Mouse (Mus musculus): ENCODE results near the gene Ang2. TPM values are rescaled to one million over a fixed set of nuclear protein-coding genes. Genes with fewer than 3 reads are reported as not detected.
A peak's percentile ranks its signal among the peaks of the same experiment; 100 is the strongest.
"Not testable (repeated sequence)": the region's sequence is repeated elsewhere in the genome, so short reads cannot be mapped to it uniquely, and the experiment has no call there.

Gene Ang2
- polyA plus RNA-seq, 1 experiment, result not detected

GRCm38 (mm10) chr14:51173843-51174242 is 25.1 kb downstream of the Ang2 start:
- TF ChIP-seq POLR2A (IDR thresholded peaks at IDR 0.05; ENCODE audit: low read depth, low read length) (no peak), CTCF (IDR thresholded peaks at IDR 0.05; ENCODE audit: borderline replicate concordance, insufficient read depth, low read length) (no peak)
- Histone ChIP-seq H3K27ac (ENCODE audit: insufficient read depth, low read length) (no peak overlapping the region), H3K4me1 (ENCODE audit: control insufficient read depth, insufficient read depth, low read length) (no peaks in the 10 kb centered on the region), H3K4me3 (ENCODE audit: insufficient read depth, low read length) (no peak overlapping the region)

- H3K4me3 ChIP-seq (ENCODE audit: insufficient read depth, low read length); H3K4me1 ChIP-seq (ENCODE audit: control insufficient read depth, insufficient read depth, low read length); H3K27ac ChIP-seq (ENCODE audit: insufficient read depth, low read length): not testable (repeated sequence)
Observed at GRCm38 (mm10) chr14:51172947-51173346, 26.0 kb downstream of the Ang2 start.

GRCm38 (mm10) chr14:51172095-51172865 is 26.7 kb downstream of the Ang2 start:
- TF ChIP-seq CTCF (IDR thresholded peaks at IDR 0.05; ENCODE audit: borderline replicate concordance, insufficient read depth, low read length), result peak; percentile 43; the same call in 1 of the 2 replicates
- not testable (repeated sequence) for H3K27ac ChIP-seq (ENCODE audit: insufficient read depth, low read length); H3K4me1 ChIP-seq (ENCODE audit: control insufficient read depth, insufficient read depth, low read length); H3K4me3 ChIP-seq (ENCODE audit: insufficient read depth, low read length)

- no peaks in the 10 kb centered on the region for H3K4me1 ChIP-seq (ENCODE audit: control insufficient read depth, insufficient read depth, low read length)
- H3K4me3 ChIP-seq (ENCODE audit: insufficient read depth, low read length), result no peak overlapping the region
- H3K27ac ChIP-seq (ENCODE audit: insufficient read depth, low read length), result no peak overlapping the region
- no peak for TF ChIP-seq POLR2A (IDR thresholded peaks at IDR 0.05; ENCODE audit: low read depth, low read length)
- TF ChIP-seq CTCF (IDR thresholded peaks at IDR 0.05; ENCODE audit: borderline replicate concordance, insufficient read depth, low read length), result no peak
Observed at GRCm38 (mm10) chr14:51166068-51166467, 32.9 kb downstream of the Ang2 start.

GRCm38 (mm10) chr14:51165435-51165834 is 33.5 kb downstream of the Ang2 start:
- Histone ChIP-seq H3K4me1 (ENCODE audit: control insufficient read depth, insufficient read depth, low read length) (no peaks in the 10 kb centered on the region), H3K4me3 (ENCODE audit: insufficient read depth, low read length) (no peak overlapping the region), H3K27ac (ENCODE audit: insufficient read depth, low read length) (no peak overlapping the region)
- TF ChIP-seq POLR2A (IDR thresholded peaks at IDR 0.05; ENCODE audit: low read depth, low read length) (no peak), CTCF (IDR thresholded peaks at IDR 0.05; ENCODE audit: borderline replicate concordance, insufficient read depth, low read length) (no peak)

- not testable (repeated sequence) for H3K27ac ChIP-seq (ENCODE audit: insufficient read depth, low read length); H3K4me1 ChIP-seq (ENCODE audit: control insufficient read depth, insufficient read depth, low read length)
Observed at GRCm38 (mm10) chr14:51163323-51163722, 35.6 kb downstream of the Ang2 start.

GRCm38 (mm10) chr14:51161976-51162375 is 37.0 kb downstream of the Ang2 start, which contains the start of gene Rnase2b:
Rnase2b (plus strand) TSS chr14:51162260.
- H3K4me3 ChIP-seq (ENCODE audit: insufficient read depth, low read length); H3K4me1 ChIP-seq (ENCODE audit: control insufficient read depth, insufficient read depth, low read length); H3K27ac ChIP-seq (ENCODE audit: insufficient read depth, low read length): not testable (repeated sequence)

More at GRCm38 (mm10) chr14:51163323-51163722, 35.6 kb downstream of the Ang2 start:
- not testable (repeated sequence) for H3K4me3 ChIP-seq (ENCODE audit: insufficient read depth, low read length)

GRCm38 (mm10) chr14:51157072-51157471 is 41.9 kb downstream of the Ang2 start:
- Histone ChIP-seq H3K4me1 (ENCODE audit: control insufficient read depth, insufficient read depth, low read length) (no peaks in the 10 kb centered on the region), H3K27ac (ENCODE audit: insufficient read depth, low read length) (no peak overlapping the region), H3K4me3 (ENCODE audit: insufficient read depth, low read length) (no peak overlapping the region)
- TF ChIP-seq POLR2A (IDR thresholded peaks at IDR 0.05; ENCODE audit: low read depth, low read length) (no peak), CTCF (IDR thresholded peaks at IDR 0.05; ENCODE audit: borderline replicate concordance, insufficient read depth, low read length) (no peak)

- H3K4me1 ChIP-seq (ENCODE audit: control insufficient read depth, insufficient read depth, low read length), result no peaks in the 10 kb centered on the region
- TF ChIP-seq CTCF (IDR thresholded peaks at IDR 0.05; ENCODE audit: borderline replicate concordance, insufficient read depth, low read length) (no peak), POLR2A (IDR thresholded peaks at IDR 0.05; ENCODE audit: low read depth, low read length) (no peak)
- H3K4me3 ChIP-seq (ENCODE audit: insufficient read depth, low read length), result no peak overlapping the region
- no peak overlapping the region for H3K27ac ChIP-seq (ENCODE audit: insufficient read depth, low read length)
Observed at GRCm38 (mm10) chr14:51156736-51157068, 42.2 kb downstream of the Ang2 start.

- H3K4me1 ChIP-seq (ENCODE audit: control insufficient read depth, insufficient read depth, low read length), result no peaks in the 10 kb centered on the region
Observed at GRCm38 (mm10) chr14:51156056-51156735, 42.8 kb downstream of the Ang2 start.

More at GRCm38 (mm10) chr14:51156056-51156735, 42.8 kb downstream of the Ang2 start:
- no peak for TF ChIP-seq CTCF (IDR thresholded peaks at IDR 0.05; ENCODE audit: borderline replicate concordance, insufficient read depth, low read length)
- Histone ChIP-seq H3K4me3 (ENCODE audit: insufficient read depth, low read length) (no peak overlapping the region), H3K27ac (ENCODE audit: insufficient read depth, low read length) (no peak overlapping the region)

Measured in embryonic fibroblast, embryonic 13.5 days (primary cell).